Mouse (Mus musculus): ENCODE results near the gene Ikbke. TPM values are rescaled to one million over a fixed set of nuclear protein-coding genes. Genes with fewer than 3 reads are reported as not detected.
"Not testable (repeated sequence)": the region's sequence is repeated elsewhere in the genome, so short reads cannot be mapped to it uniquely, and the experiment has no call there.

Ikbke gene
- polyA plus RNA-seq, 1 experiment from 2014 or later, result 0.72 TPM

DNA sequence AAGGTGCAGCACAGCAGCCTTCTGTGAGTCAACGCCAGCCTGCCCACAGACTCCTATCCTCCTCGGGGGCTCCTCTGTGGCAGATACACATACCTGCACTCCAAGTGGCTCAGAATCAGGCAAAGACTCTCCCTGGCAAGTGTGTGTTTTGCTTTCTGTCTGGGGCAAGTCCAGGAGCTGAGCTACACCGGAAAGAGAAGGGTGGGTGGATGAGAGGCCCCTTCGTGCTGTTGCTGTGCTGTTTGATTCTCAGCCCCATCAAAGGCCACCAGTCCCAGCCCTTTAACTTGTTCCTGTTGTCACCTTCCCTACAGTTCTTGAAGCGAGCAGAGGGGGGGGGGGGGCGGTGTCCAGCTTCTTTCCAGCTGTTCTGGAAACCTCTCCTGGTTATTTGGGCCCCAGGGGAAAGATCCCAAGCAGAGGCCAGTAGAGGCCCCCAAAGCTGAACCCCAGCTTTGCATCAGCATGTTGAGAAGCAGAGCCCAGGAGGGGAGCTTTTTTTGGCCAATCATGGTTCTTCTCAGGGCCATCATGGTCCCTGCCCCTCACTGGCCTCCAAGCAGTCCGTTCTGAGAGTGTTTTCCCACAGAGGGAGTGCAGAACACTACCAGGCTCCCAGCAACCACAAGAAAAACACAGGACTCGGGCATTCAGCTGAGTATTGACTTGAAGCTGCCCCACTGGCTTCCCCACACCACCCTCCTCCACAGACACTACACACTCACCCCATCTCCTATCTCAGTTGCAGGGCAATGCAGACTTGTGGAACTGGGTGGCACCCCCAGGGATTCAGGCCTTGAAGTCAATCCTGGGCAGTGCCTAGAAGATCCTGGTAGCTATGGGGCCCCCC, 575 bp downstream of the Ikbke start:
- Histone ChIP-seq H3K27me3 (no peaks in the 10 kb centered on the region; the same call in 1 of the 2 replicates), H3K27ac (no peak overlapping the region), H3K4me2 (no peak overlapping the region), H3K36me3 (replicated peaks) (no peaks in the 10 kb centered on the region), H3K9me3 (no peaks in the 10 kb centered on the region), H3K4me3 (replicated peaks) (no peak overlapping the region), H3K9ac (no peak overlapping the region), H3K4me1 (no peaks in the 10 kb centered on the region; the same call in 1 of the 2 replicates)
- 62% methylated on average over 8 of the region's 8 CpGs for WGBS
- no peak for ATAC-seq (ENCODE audit: low FRiP score)

DNA sequence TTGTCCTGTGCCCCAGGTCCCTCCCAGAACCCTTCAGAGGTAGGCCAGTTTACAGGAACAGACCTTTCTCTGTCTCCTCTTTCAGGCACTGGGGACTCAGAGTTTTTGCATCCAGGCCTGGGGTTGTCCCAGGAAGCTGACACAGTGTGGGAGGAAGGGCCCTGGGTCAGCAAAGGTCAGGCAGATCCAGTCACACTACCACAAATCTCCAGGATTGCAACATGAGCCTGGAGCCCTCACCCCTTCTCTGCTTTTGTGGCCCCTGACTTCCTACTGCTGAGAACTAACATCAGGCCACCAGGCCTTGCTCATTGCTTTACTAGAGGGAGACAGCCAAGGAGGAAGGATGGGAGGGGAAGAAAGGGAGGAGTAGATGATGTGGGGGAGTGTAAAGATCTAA, 2.6 kb downstream of the Ikbke start:
- Histone ChIP-seq H3K36me3 (replicated peaks) (no peaks in the 10 kb centered on the region), H3K27me3 (no peaks in the 10 kb centered on the region; the same call in 1 of the 2 replicates), H3K4me1 (no peaks in the 10 kb centered on the region; the same call in 1 of the 2 replicates), H3K4me3 (replicated peaks) (no peak overlapping the region), H3K27ac (no peak overlapping the region), H3K4me2 (no peak overlapping the region), H3K9me3 (no peaks in the 10 kb centered on the region), H3K9ac (no peak overlapping the region)
- ATAC-seq (ENCODE audit: low FRiP score), result no peak

DNA sequence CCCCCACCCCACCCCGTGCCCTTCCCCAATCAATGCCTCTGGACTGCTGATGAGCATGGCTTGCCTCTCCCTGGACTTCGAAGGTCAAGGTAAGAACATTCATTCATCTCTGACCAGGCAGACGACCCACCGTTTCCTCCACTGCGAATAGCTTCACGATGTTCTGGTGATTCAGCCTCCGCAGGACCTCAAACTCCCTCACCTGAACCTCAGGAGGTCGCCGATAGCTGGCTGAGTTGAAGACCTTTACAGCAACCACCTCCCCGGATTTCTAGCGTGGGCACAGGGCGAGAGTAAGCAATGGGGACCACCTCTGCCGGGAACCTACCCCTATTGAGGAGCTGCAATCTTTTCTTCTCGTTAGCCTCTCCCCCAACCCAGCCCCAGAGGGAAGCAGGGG, 3.8 kb downstream of the Ikbke start:
- no peaks in the 10 kb centered on the region; the same call in 1 of the 2 replicates for H3K27me3 ChIP-seq
- H3K36me3 ChIP-seq (replicated peaks), result no peaks in the 10 kb centered on the region
- no peaks in the 10 kb centered on the region; the same call in 1 of the 2 replicates for H3K4me1 ChIP-seq
- H3K4me2 ChIP-seq, result no peak overlapping the region
- H3K4me3 ChIP-seq (replicated peaks), result no peak overlapping the region
- 86% methylated on average over 14 of the region's 14 CpGs for WGBS
- no peak overlapping the region for H3K9ac ChIP-seq
- no peak overlapping the region for H3K27ac ChIP-seq
- ATAC-seq (ENCODE audit: low FRiP score), result no peak
- H3K9me3 ChIP-seq, result no peaks in the 10 kb centered on the region

DNA sequence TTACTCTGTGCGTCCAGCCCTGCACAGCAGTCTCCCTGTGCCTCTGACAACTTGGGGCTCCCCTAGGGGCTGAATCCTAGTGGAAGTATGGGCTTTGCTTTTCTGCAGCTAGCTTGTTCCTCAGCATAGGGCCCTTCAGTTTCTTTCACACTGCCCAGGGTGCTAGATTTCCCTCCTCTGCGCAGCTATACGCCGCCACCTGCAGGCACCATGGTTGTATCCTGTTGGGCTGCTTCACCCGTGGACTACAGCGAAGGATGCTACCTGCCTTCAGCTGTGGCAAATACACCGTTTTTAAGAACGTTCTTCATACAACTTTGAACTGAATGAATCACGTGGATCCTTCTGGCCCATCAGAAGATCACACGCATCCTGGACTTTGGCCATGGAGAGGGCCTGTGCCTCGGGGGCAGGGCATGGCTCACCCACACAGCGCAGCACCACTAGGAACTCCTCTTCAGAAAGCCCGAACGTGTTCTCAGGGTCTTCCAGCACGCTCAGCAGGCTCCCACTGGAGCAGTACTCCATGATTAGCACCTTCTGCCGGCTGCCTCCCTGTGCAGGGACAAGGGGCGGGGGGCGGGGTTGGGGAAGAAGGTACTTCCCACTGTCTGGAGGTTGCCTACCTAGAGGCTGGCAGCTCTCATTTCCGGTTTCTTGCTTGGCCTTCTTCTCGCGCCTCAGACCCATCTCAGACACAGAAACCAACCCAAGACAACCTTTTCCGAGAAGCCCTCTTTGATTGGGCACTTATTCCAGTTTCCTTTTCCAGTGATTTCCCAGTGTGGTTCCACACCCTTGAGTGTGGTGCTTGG, 4.5 kb downstream of the Ikbke start:
- ATAC-seq (ENCODE audit: low FRiP score), result no peak
- 57% methylated on average over 22 of the region's 22 CpGs for WGBS

DNA sequence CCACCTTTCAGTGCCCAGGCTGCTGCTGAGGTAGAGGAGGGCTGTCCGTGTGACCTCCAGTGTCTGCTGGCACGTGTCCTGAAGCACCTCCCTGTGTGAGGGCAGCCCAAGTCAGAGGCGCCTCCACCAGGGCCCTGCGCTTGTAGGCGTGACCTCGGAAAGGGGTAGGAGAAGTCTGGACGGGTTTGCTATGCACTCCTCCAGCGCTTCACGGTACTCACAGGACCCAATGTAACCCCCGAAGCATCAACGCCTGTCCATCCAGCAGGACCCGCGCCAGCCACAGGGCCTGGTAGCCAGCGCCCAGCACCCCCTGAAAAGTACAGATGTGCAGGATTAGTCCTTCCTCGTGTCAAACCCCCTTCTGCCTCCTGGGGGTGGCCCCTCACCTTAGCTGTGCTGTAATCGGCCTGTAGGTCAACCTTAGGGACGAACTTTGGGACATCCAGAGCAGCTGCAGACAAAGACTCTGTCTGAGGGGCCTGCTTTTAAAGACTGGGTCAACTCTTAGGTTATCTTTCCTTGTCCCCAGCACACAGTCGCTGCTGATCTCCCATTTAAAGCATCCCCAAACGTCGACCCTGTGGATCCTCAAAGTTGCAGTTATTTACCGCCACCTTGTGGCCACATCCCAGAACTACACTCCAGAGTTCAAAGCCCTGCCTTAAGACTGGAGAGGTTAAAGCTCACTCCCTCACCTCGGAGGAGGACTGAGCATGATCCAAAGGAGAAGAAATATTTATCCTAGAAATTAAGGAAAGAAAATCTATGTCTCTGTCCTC, 9.4 kb downstream of the Ikbke start:
- no peak overlapping the region for H3K27ac ChIP-seq
- peak; percentile 76 for ATAC-seq (ENCODE audit: low FRiP score)
- no peak overlapping the region for H3K4me3 ChIP-seq (replicated peaks)
- 26% methylated on average over 22 of the region's 22 CpGs for WGBS
- H3K36me3 ChIP-seq (replicated peaks), result no peaks in the 10 kb centered on the region
- peak overlapping the region; percentile 31 for H3K4me2 ChIP-seq
- H3K4me1 ChIP-seq, result peaks cover 3% of the 10 kb centered on the region
- peaks cover 6% of the 10 kb centered on the region for H3K27me3 ChIP-seq
- no peaks in the 10 kb centered on the region for H3K9me3 ChIP-seq
- no peak overlapping the region for H3K9ac ChIP-seq

More for the DNA sequence above, 4.5 kb downstream of the Ikbke start:
- Histone ChIP-seq H3K4me3 (replicated peaks) (no peak overlapping the region), H3K4me2 (no peak overlapping the region), H3K4me1 (peaks cover 2% of the 10 kb centered on the region), H3K9ac (no peak overlapping the region; the same call in 1 of the 2 replicates), H3K36me3 (replicated peaks) (no peaks in the 10 kb centered on the region), H3K27me3 (no peaks in the 10 kb centered on the region; the same call in none of the 2 replicates), H3K27ac (no peak overlapping the region), H3K9me3 (no peaks in the 10 kb centered on the region)

DNA sequence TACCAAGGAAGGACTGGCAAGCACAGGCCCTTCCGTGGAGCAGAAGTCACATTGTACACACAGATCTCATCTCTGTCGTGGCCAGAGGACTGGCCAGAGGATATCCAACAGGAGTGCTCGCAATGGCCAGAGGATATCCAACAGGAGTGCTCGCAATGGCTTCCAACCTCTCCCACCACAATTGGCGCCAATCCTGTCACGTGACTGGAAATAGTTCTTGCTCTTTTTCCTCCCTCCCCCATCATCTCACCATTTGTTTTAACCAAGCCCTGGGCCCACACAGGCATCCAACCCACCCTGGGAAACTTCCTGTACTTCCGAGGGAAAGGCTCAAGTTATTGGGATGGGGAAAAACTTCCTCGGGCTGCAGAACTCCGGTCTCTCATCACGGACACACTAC, 10.6 kb downstream of the Ikbke start:
- 85% methylated on average over 10 of the region's 10 CpGs for WGBS
- no peak for ATAC-seq (ENCODE audit: low FRiP score)

DNA sequence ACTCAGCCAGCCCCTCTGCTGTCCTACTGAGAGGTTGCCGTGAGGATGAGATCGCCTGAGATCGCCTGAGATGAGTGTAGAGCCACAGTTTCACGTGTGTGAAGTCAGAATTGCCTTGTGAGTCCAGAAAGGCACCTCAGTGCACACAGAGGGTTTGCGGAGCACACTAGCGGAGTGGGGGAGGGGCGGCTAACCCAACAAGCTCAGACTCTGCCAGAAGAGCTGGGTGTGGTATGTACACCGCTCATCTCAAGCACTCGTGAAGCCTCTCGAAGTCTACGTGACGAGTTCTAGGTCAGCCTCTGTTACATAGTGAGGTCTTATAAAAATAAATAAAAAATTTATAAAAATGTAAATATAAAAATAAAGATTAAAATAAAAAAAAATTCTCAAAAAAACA, 15.5 kb downstream of the Ikbke start:
- Histone ChIP-seq H3K9ac (no peak overlapping the region), H3K27ac (no peak overlapping the region)
- ATAC-seq (ENCODE audit: low FRiP score), result no peak

More for the DNA sequence above, 10.6 kb downstream of the Ikbke start:
- peaks cover 6% of the 10 kb centered on the region; the same call in 1 of the 2 replicates for H3K27me3 ChIP-seq
- H3K9me3 ChIP-seq, result no peaks in the 10 kb centered on the region
- H3K4me1 ChIP-seq, result peaks cover 3% of the 10 kb centered on the region
- H3K27ac ChIP-seq, result no peak overlapping the region
- H3K4me3 ChIP-seq (replicated peaks), result no peak overlapping the region
- no peak overlapping the region for H3K9ac ChIP-seq
- no peak overlapping the region for H3K4me2 ChIP-seq
- no peaks in the 10 kb centered on the region for H3K36me3 ChIP-seq (replicated peaks)

DNA sequence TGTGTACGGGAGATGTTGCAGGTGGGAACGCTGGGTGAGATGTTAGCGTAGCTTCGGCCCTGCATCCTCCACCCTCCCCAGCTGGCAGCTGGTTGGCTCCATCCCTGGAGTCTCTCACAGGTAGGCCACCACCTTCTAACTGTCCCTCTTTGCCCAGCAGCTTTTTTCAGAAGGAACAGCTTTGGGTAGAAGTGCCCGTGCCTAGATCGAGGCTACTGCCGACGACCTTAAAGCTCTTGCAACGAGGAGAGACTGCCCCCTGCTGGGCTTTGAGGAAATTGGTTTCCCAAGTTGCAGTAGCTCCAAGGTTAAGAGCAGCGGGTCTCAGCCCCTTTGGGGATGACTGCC, 19.1 kb downstream of the Ikbke start:
- Histone ChIP-seq H3K4me2 (no peak overlapping the region), H3K4me1 (0 out of 2 replicates have a peak, but pooled peaks cover 2% of the 10 kb centered on the region), H3K9me3 (no peaks in the 10 kb centered on the region), H3K27me3 (no peaks in the 10 kb centered on the region; the same call in 1 of the 2 replicates), H3K4me3 (replicated peaks) (no peak overlapping the region), H3K9ac (no peak overlapping the region), H3K27ac (no peak overlapping the region), H3K36me3 (replicated peaks) (no peaks in the 10 kb centered on the region)
- 31% methylated on average over 10 of the region's 10 CpGs for WGBS
- ATAC-seq (ENCODE audit: low FRiP score), result 0 out of 2 replicates have a peak, but pooled peaks have one; percentile 23

More for the DNA sequence above, 15.5 kb downstream of the Ikbke start:
- Histone ChIP-seq H3K4me2 (no peak overlapping the region), H3K4me3 (replicated peaks) (no peak overlapping the region), H3K4me1 (0 out of 2 replicates have a peak, but pooled peaks cover 2% of the 10 kb centered on the region), H3K9me3 (no peaks in the 10 kb centered on the region), H3K36me3 (replicated peaks) (no peaks in the 10 kb centered on the region), H3K27me3 (no peaks in the 10 kb centered on the region; the same call in 1 of the 2 replicates)
- 74% methylated on average over 12 of the region's 12 CpGs for WGBS

DNA sequence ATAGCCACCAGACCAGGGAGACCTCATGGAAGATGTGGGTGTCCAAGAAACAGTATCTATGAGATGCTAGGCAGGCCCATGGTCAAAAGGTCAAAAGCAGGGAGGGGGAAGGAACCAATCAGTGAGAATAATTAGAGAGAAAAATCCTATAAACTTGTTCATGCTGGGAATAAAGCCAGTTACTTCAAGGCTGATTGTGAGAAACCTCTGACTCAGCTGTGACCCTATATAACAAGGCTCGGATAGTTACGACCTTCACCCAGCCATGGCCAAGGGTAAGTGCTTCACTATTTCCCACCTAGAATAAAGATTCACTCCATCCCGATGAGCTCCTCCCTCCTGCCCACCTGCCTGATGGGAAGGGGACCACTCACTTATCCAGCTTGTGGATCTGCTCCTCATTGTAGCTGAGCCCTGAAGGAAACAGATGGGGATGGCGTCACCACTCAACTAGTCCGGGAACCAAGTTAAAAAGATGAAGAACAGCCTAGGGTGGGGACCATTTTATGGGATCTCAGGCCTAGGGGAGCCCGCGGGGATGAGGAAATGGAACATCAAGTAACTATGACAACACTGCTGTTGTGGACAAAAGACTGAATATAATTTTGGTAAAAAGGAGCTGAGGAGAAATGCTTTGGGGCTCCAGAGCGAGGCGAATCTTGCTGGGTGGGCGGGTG, 19.6 kb downstream of the Ikbke start:
- Histone ChIP-seq H3K27me3 (no peaks in the 10 kb centered on the region; the same call in 1 of the 2 replicates), H3K4me2 (no peak overlapping the region), H3K9me3 (no peaks in the 10 kb centered on the region), H3K27ac (no peak overlapping the region), H3K4me3 (replicated peaks) (no peak overlapping the region), H3K4me1 (0 out of 2 replicates have a peak, but pooled peaks cover 2% of the 10 kb centered on the region), H3K36me3 (replicated peaks) (no peaks in the 10 kb centered on the region), H3K9ac (no peak overlapping the region)
- no peak for ATAC-seq (ENCODE audit: low FRiP score)
- 74% methylated on average over 10 of the region's 10 CpGs for WGBS

DNA sequence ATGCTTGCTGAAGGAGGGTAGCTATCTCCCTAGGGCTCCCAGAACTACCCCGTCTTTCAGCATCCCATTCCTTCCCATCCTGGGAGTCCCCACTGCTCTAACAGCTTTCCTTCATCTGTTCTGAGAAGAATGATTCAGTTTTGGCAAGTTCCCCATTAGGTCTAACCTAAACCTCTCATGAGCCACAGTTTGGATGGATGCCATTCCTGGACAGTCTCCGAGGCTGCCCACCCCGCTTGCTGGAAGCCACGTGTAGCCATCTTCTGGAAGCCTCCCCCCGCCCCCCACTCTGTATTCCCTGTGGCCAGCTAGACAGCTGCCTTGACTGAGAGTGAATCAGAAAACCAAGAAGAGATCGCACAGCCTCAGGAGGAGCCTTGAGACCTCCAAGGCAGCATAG, 22.1 kb downstream of the Ikbke start:
- WGBS, result 87% methylated on average over 6 of the region's 6 CpGs
- no peak overlapping the region for H3K4me2 ChIP-seq
- no peak for ATAC-seq (ENCODE audit: low FRiP score)

DNA sequence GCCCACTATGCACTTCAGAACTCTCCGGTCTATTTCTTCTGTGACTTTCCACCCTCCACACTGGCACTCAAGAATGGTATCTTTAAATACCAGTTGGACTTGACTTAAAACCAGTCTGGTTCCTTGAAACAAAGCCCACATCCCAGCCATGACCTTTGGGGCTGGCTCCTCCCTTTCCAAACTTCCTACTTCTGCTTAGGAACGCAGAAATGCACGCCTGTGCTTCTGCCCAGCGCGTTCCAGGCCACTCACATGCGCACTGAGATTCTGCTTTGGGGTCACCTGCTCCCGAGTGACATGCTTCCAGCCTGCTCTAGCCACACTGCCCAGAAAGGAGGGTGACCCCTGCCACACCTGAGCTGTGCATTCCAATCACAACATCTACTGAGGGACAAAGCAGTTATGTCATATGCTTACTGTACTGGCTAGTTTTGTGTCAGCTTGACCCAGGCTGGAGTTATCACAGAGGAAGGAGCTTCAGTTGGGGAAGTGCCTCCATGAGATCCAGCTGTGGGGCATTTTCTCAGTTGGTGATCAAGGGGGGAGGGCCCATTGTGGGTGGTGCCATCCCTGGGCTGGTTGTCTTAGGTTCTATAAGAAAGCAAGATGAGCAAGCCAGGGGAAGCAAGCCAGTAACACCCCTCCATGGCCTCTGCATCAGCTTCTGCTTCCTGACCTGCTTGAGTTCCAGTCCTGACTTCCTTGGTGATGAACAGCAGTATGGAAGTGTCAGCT, 26.7 kb downstream of the Ikbke start:
- not testable (repeated sequence) for H3K27ac ChIP-seq; H3K27me3 ChIP-seq; H3K9me3 ChIP-seq; H3K4me2 ChIP-seq; H3K4me1 ChIP-seq; H3K9ac ChIP-seq; ATAC-seq (ENCODE audit: low FRiP score); H3K4me3 ChIP-seq (replicated peaks); H3K36me3 ChIP-seq (replicated peaks)
- WGBS, result 89% methylated on average over 7 of the region's 7 CpGs

More for the DNA sequence above, 22.1 kb downstream of the Ikbke start:
- Histone ChIP-seq H3K27me3 (no peaks in the 10 kb centered on the region), H3K27ac (no peak overlapping the region), H3K36me3 (replicated peaks) (no peaks in the 10 kb centered on the region), H3K4me1 (0 out of 2 replicates have a peak, but pooled peaks cover 2% of the 10 kb centered on the region), H3K9me3 (no peaks in the 10 kb centered on the region), H3K4me3 (replicated peaks) (no peak overlapping the region), H3K9ac (no peak overlapping the region)

Data from forebrain, embryonic 12.5 days (tissue).